Mouse (Mus musculus): Measurements from ENCODE around the gene Gm20390.
"Not testable (repeated sequence)": the region's sequence is repeated elsewhere in the genome, so short reads cannot be mapped to it uniquely, and the experiment has no call there.

Gene Gm20390

GRCm38 (mm10) chr11:93967381-93967780, 712 bp downstream of the Gm20390 start:
- peak in 1 of 2 experiments; percentile 56 for DNase-seq (ENCODE audit: inconsistent age in 2 of 2, low spot score in 1 of 2)

GRCm38 (mm10) chr11:93965391-93965790, 2.7 kb downstream of the Gm20390 start:
- no peak for DNase-seq (ENCODE audit: inconsistent age in 2 of 2, low spot score in 1 of 2)

DNA sequence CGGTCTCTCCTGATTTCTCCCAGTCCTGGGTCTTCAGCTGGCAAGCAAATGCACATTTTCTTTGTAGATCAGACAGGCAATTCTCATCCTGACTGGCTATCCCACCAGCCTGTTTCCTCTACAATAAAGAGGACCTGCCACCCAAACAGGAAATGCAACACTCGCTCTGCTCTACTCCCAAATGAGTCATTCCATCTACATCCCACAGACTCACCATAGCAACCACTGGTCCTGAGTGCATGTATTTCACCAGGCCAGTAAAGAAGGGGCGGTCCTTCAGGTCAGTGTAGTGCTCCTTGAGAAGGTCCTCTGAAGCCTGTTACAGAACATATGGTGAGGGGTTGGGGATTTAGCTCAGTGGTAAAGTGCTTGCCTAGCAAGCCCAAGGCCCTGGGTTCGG, 5.1 kb downstream of the Gm20390 start:
- DNase-seq (ENCODE audit: inconsistent age in 2 of 2, low spot score in 1 of 2): peak in 1 of 2 experiments; percentile 22

DNA sequence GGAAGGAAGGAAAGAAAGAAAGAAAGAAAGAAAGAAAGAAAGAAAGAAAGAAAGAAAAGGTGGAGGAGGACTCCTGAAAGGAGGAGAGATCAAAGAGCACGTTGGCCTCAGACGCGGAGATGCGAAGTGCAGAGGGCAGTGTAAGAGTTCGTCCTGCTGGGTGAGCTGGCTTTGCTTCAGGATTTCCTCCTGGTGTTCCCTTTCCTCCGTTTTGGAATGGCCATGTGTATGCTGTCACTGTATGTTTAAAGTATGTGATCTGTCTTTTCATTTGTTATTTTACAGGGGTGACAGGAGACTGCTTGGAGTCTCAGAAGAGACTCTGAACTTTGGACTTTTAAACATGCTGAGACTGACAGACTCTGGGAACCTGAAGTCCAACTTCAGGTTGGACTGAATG, 6.6 kb downstream of the Gm20390 start:
- no peak for DNase-seq (ENCODE audit: inconsistent age in 2 of 2, low spot score in 1 of 2)

GRCm38 (mm10) chr11:93957746-93958145, 10.3 kb downstream of the Gm20390 start:
- no peak for DNase-seq (ENCODE audit: inconsistent age in 2 of 2, low spot score in 1 of 2)

GRCm38 (mm10) chr11:93957031-93957555, 11.0 kb downstream of the Gm20390 start:
- peak in 1 of 2 experiments; percentile 50 for DNase-seq (ENCODE audit: inconsistent age in 2 of 2, low spot score in 1 of 2)

DNA sequence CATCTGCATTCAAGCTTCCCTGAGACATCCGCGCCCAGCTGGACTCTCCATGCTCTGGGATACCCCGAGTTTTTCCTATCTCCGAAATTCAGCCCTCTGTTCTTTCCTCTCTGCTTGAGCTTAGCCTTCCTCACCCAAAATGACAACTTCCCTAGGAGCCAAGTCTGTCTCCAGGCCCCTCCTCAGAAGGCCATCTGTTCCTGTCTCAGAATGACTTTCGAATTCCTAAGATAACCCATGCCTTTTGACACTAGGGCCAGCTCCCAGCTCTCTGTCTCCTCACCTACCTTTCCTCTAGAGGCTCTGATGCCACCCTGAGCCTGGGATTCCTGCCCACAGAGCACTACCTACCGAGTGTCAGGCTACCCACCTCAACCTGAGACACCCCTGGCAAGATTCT, 11.9 kb downstream of the Gm20390 start, which contains the start of gene Nme2:
Gene Nme2 (minus strand): TSS at position 101 of the 400 bp plus-strand sequence.
- no peak for DNase-seq (ENCODE audit: inconsistent age in 2 of 2, low spot score in 1 of 2)

GRCm38 (mm10) chr11:93955256-93956150, 12.6 kb downstream of the Gm20390 start:
- DNase-seq (ENCODE audit: inconsistent age in 2 of 2, low spot score in 1 of 2): peak; percentile 97 to 98

DNA sequence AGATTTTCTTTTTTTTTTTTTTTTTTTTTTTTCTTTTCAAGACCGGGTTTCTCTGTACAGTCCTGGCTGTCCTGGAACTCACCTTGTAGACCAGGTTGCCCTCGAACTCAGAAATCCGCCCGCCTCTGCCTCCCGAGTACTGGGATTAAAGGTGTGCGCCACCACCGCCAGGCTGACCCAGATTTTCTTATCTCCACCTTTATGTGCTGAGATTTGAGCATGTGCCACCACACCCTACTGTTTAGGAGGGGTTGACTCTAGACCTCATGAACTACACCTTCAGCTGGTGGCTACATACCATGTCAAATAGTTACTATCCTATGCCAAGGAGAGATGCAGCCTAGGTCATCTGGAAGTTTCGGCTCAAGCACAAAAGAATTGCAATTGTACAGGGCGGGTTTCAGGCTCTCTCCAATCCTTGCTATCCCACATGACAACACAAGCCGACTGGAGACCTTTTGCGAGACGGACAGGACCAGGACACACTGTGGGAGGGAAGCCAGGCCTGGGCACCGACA, 13.3 kb downstream of the Gm20390 start:
- DNase-seq (ENCODE audit: inconsistent age in 2 of 2, low spot score in 1 of 2): no peak

DNA sequence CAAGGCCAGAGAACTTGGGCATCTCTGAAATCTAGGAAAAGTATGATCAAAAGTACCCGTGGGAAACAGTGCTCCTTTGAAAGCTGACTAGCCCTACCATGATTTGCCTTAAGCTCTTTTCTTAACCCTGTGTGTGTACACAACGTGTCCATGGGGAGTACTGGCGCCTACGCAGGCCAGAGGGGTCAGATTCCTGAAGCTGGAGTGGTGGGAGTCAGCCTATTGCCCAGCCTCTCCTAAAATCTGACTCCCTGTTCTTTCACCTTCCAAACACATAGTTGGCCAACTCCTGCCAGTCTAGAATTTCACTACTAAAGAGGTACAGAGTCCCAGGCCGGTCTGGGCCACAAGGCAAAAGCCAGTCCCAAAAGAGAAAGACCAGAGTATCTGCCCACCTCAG, 15.7 kb downstream of the Gm20390 start:
- DNase-seq (ENCODE audit: inconsistent age in 2 of 2, low spot score in 1 of 2): peak in 1 of 2 experiments; percentile 38

DNA sequence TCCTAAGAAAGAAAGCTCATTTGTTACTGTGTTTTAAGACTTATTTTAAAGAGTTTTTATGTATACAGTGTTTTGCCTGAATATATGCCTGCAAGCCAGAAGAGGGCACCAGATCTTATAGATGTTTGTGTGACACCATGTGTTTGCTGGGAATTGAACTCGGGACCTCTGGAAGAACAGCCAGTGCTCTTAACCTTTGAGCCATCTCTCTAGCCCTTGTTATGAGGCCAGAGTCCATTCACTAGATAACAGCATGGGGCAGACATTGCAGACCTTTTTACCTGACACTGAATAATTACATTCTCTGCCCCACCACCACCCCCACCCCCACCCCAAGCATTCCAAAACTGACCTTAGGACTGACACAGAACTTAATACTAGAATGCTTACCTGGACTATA, 18.0 kb downstream of the Gm20390 start:
- DNase-seq (ENCODE audit: inconsistent age in 2 of 2, low spot score in 1 of 2): no peak

- DNase-seq (ENCODE audit: inconsistent age in 2 of 2, low spot score in 1 of 2): peak in 1 of 2 experiments; percentile 14
Observed at GRCm38 (mm10) chr11:93948887-93949567, 19.1 kb downstream of the Gm20390 start.

GRCm38 (mm10) chr11:93944986-93945385, 23.1 kb downstream of the Gm20390 start:
- DNase-seq (ENCODE audit: inconsistent age in 2 of 2, low spot score in 1 of 2): no peak

DNA sequence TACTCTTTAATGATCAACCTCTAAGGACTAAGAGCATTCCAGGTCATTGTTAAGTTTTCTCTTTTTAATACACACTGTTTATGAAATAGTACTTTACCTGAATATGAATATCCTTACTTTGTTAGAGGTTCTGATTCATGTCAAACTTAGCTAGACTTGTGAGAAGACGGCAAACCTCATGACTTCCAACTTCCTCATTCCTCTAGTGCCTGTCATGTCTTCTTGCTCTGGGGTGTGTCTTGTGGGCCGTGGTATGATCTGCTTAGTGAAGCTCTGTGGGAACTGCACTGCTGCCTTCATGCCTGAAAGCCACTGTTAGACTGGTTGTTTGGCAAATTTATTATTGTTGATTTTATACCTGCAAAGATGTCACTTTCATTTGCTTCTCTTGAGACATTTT, 27.2 kb downstream of the Gm20390 start:
- no peak for DNase-seq (ENCODE audit: inconsistent age in 2 of 2, low spot score in 1 of 2)

DNA sequence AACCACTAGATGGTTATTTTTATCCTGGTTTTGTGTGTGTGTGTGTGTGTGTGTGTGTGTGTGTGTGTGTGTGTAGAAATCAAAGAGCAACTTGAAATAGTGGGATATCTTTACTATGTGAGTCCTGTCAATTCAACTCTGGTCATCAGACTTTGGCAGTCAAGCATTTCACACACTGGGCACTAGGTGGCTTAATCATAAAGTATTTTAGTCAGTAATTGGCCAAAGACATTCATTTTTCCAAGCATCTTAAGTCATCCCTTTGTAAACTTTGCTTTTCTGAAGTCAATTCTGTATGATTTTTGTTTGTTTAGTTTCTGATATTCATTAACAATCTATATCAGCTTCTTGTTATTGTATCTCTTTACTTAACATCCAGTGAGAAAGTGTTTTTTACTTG, 39.0 kb downstream of the Gm20390 start:
- DNase-seq (ENCODE audit: inconsistent age in 2 of 2, low spot score in 1 of 2): no peak

- not testable (repeated sequence) for DNase-seq (ENCODE audit: inconsistent age in 2 of 2, low spot score in 1 of 2)
Observed at GRCm38 (mm10) chr11:93915019-93915418, 53.1 kb downstream of the Gm20390 start.

GRCm38 (mm10) chr11:93911603-93912002, 56.5 kb downstream of the Gm20390 start:
- DNase-seq (ENCODE audit: inconsistent age in 2 of 2, low spot score in 1 of 2): no peak

DNA sequence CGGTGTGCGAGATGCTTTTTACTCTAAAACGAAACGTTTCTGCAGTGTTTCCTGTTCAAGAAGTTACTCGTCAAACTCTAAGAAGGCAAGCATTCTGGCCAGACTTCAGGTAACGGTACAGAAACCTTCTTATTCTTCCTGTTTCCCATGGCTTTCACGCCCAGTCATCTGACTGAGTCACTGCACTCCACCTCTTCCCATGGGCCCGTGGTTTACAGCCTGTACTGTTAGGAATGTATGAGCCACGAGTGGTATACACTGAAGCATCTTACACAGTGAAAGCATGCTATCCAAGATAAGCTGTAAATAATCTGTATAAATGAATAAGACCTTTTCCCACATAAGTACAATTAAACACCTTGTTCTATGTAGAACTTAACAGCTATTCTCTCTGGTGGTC, 59.3 kb downstream of the Gm20390 start:
- DNase-seq (ENCODE audit: inconsistent age in 2 of 2, low spot score in 1 of 2): no peak

GRCm38 (mm10) chr11:93907839-93908238, 60.3 kb downstream of the Gm20390 start:
- DNase-seq (ENCODE audit: inconsistent age in 2 of 2, low spot score in 1 of 2): no peak

DNA sequence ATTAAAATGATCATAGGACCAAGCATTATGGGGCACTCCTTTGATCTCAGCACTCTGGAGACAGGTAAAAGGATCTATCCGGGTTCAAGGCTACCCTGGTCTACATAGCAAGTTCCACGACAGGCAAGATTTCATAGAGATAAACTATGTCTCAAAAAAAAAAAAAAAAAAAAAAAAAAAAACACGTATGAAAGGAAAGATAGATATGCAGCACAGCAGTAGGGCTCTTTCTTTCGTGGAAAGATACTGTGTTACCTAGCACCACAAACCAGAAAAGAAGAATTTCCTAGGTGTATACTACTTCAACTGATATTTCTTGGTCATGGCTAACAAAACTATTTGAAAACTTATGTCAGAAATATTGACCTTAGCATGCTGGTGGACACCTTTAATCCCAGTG, 61.3 kb downstream of the Gm20390 start:
- no peak for DNase-seq (ENCODE audit: inconsistent age in 2 of 2, low spot score in 1 of 2)

Measured in adrenal gland, adult (tissue).